Mouse (Mus musculus) gonadal fat pad, adult 2 months (tissue): ENCODE measurements around the gene Foxp1. TPM values are rescaled to one million over a fixed set of nuclear protein-coding genes. Genes with fewer than 3 reads are reported as not detected.

Experiments used
- DNase-seq: peaks from one replicate; pipeline ENCODE4 v3.0.0-alpha.2; 2012; ENCODE audit warnings: low read depth
- polyA plus RNA-seq: library from polyadenylated mRNA; depleted of rRNA; stranded (reverse); fragments of >200 nt; gene quantifications from 2 replicates; pipeline ENCODE4 v1.2.3, GENCODE M21; 2012

The Foxp1 gene
- polyA plus RNA-seq, 1 experiment, result 26.0 TPM

- DNase-seq, result no peak
Observed at GRCm38 (mm10) chr6:99484197-99484725, 38.3 kb downstream of the Foxp1 start.

- no peak for DNase-seq
Observed at GRCm38 (mm10) chr6:99483556-99483955, 39.0 kb downstream of the Foxp1 start.

GRCm38 (mm10) chr6:99481568-99481967 is 41.0 kb downstream of the Foxp1 start:
- DNase-seq, result no peak

GRCm38 (mm10) chr6:99478873-99479650 is 43.5 kb downstream of the Foxp1 start:
- no peak for DNase-seq

GRCm38 (mm10) chr6:99475040-99475439 is 47.5 kb downstream of the Foxp1 start:
- no peak for DNase-seq

- no peak for DNase-seq
Observed at GRCm38 (mm10) chr6:99470906-99471305, 51.6 kb downstream of the Foxp1 start.

- no peak for DNase-seq
Observed at GRCm38 (mm10) chr6:99469134-99469834, 53.2 kb downstream of the Foxp1 start.

- DNase-seq, result no peak
Observed at GRCm38 (mm10) chr6:99467831-99468230, 54.7 kb downstream of the Foxp1 start.

GRCm38 (mm10) chr6:99467109-99467508 is 55.4 kb downstream of the Foxp1 start:
- no peak for DNase-seq

GRCm38 (mm10) chr6:99466354-99466753 is 56.2 kb downstream of the Foxp1 start:
- DNase-seq, result no peak

GRCm38 (mm10) chr6:99464449-99464848 is 58.1 kb downstream of the Foxp1 start:
- DNase-seq, result no peak

- no peak for DNase-seq
Observed at GRCm38 (mm10) chr6:99463906-99464305, 58.6 kb downstream of the Foxp1 start.

GRCm38 (mm10) chr6:99458775-99459174 is 63.7 kb downstream of the Foxp1 start:
- DNase-seq, result no peak

GRCm38 (mm10) chr6:99453763-99454520 is 68.6 kb downstream of the Foxp1 start:
- no peak for DNase-seq

- peak; percentile 97 for DNase-seq
Observed at GRCm38 (mm10) chr6:99452638-99453185, 69.8 kb downstream of the Foxp1 start.

GRCm38 (mm10) chr6:99451479-99451878 is 71.0 kb downstream of the Foxp1 start:
- no peak for DNase-seq

GRCm38 (mm10) chr6:99447447-99447846 is 75.1 kb downstream of the Foxp1 start:
- DNase-seq, result no peak

- no peak for DNase-seq
Observed at GRCm38 (mm10) chr6:99446801-99447415, 75.6 kb downstream of the Foxp1 start.

- no peak for DNase-seq
Observed at GRCm38 (mm10) chr6:99443460-99443859, 79.1 kb downstream of the Foxp1 start.

- no peak for DNase-seq
Observed at GRCm38 (mm10) chr6:99441100-99441499, 81.4 kb downstream of the Foxp1 start.

GRCm38 (mm10) chr6:99440606-99441005 is 81.9 kb downstream of the Foxp1 start:
- no peak for DNase-seq
